Mouse (Mus musculus) neural tube, embryonic 14.5 days (tissue): Measurements from ENCODE around the gene Glipr1. TPM values are rescaled to one million over a fixed set of nuclear protein-coding genes. Genes with fewer than 3 reads are reported as not detected.

Experiments used
- ATAC-seq: fragments of 200-750 bp; cut with Nextera tagmentation; 2 replicates; pipeline ENCODE4 v1.8.0; 2017; ENCODE audit warnings: low read depth, mild to moderate bottlenecking, moderate TSS enrichment, moderate library complexity
- H3K27ac ChIP-seq: fragments of 300-500 bp; sonication (generic); 2 replicates; pipeline ENCODE4 v1.5.1; 2014; ENCODE audit warnings: low read depth, mild to moderate bottlenecking, control low read depth, low read length, moderate library complexity, mixed read lengths
- H3K27me3 ChIP-seq: fragments of 300-500 bp; sonication (generic); 2 replicates; pipeline ENCODE4 v1.6.1; 2014; ENCODE audit warnings: low read length; ENCODE audit not compliant: control insufficient read depth, insufficient read depth
- H3K36me3 ChIP-seq: fragments of 300-500 bp; sonication (generic); 2 replicates; pipeline ENCODE4 v1.6.1; 2014; ENCODE audit warnings: low read length, mixed read lengths; ENCODE audit not compliant: control insufficient read depth, insufficient read depth
- H3K4me1 ChIP-seq: fragments of 300-500 bp; sonication (generic); 2 replicates; pipeline ENCODE4 v1.6.1; 2014; ENCODE audit warnings: low read length; ENCODE audit not compliant: control insufficient read depth, insufficient read depth
- H3K4me2 ChIP-seq: fragments of 300-500 bp; sonication (generic); 2 replicates; pipeline ENCODE4 v1.6.1; 2014; ENCODE audit warnings: mild to moderate bottlenecking, low read depth, low read length, control low read depth
- H3K4me3 ChIP-seq: fragments of 300-500 bp; sonication (generic); 2 replicates; pipeline ENCODE4 v1.5.1; 2014; ENCODE audit warnings: low read depth, low read length, control low read depth, mixed read lengths
- H3K9ac ChIP-seq: fragments of 300-500 bp; sonication (generic); replicated peaks from 2 replicates; pipeline ENCODE4 v1.6.1; 2014; ENCODE audit warnings: low read depth, mild to moderate bottlenecking, control low read depth, low read length, mixed read lengths
- H3K9me3 ChIP-seq: fragments of 300-500 bp; sonication (generic); 2 replicates; pipeline ENCODE4 v1.6.1; 2016; ENCODE audit warnings: low read length; ENCODE audit not compliant: control insufficient read depth
- WGBS: fragments of 180-500 bp; shearing (Covaris S2); extraction: QIAGEN DNeasy Blood & Tissue Kit; methylation state at CpG from one replicate; pipeline ENCODE4 v1.1.7; 2014; 5-methylcytosine and 5-hydroxymethylcytosine counted together
- polyA plus RNA-seq: library from polyadenylated mRNA; unstranded; fragments of >200 nt; fragmentation: Nextera tagmentation; extraction: Ambion mirVana; gene quantifications from 2 replicates; pipeline ENCODE4 v1.2.1, GENCODE M21; 2014

Gene Glipr1
- polyA plus RNA-seq, 1 experiment from 2014 or later: 0.91 TPM

DNA sequence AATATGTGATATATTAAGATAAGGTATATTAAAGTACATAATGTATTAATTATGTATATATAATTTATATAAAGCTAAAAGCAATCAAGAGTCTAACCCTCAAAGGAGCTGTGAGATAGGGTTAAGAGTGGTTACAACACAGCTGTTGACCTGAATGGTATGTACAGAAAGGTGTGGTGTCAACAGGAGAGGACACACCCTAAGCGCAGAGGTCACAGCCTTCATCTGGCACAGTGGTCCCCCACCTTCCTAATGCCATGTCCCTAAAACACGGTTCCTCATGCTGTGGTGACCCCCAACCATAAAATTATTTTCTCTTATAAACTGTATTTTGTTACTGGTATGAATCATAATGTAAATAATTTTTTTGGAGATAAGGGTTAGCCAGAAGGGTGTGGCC is 1.1 kb downstream of the Glipr1 start:
- Histone ChIP-seq H3K4me2 (no peak overlapping the region), H3K4me1 (no peaks in the 10 kb centered on the region), H3K9ac (no peak overlapping the region), H3K27ac (no peak overlapping the region), H3K36me3 (no peaks in the 10 kb centered on the region), H3K27me3 (no peaks in the 10 kb centered on the region), H3K9me3 (no peaks in the 10 kb centered on the region), H3K4me3 (no peak overlapping the region)
- ATAC-seq: no peak
- 92% methylated on average over 2 of the region's 2 CpGs for WGBS

DNA sequence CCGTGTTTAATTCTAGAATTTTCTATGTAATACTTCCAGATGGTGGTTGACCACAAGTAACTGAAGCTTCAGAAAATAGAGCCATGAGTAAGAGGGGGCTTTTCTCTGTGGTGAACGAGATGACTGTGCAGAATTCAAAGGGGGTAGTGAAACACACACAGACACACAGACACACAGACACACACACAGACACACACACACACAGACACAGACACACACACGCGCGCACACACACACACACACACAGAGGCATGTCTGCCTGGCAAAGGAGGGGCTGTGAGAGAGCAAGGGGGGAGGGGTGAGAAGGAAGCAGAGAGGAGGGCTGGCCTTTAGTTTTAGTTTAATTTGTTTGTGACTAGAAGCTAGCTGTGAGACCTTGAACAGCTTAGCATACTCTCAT is 1.9 kb downstream of the Glipr1 start:
- WGBS: 93% methylated on average over 5 of the region's 5 CpGs
- ATAC-seq: no peak
- H3K4me2 ChIP-seq: no peak overlapping the region

DNA sequence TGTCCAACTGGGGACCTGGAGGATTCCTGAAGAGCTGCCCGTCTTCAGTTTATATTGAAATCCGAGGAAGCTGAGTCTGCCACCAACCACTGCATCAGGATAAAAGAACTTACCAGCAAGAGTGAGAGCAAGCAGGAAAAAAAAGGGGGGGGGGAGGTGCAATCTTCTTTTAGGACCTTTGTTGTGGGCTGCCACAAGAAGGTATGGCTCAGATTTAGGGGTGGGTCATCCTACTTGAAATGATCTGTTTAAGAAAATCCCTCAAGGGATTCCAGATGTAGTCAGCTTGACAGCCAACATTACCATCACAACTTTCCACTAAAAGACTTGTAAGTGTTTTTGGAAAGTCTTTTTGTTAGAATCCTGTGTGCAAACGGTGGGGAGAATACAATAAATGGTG is 2.7 kb downstream of the Glipr1 start:
- no peak overlapping the region for H3K9ac ChIP-seq
- 68% methylated on average over 3 of the region's 3 CpGs for WGBS
- H3K27me3 ChIP-seq: no peaks in the 10 kb centered on the region
- no peaks in the 10 kb centered on the region for H3K9me3 ChIP-seq
- no peaks in the 10 kb centered on the region for H3K36me3 ChIP-seq
- no peak overlapping the region for H3K4me2 ChIP-seq
- no peak overlapping the region for H3K4me3 ChIP-seq
- H3K27ac ChIP-seq: no peak overlapping the region
- no peak for ATAC-seq
- H3K4me1 ChIP-seq: no peaks in the 10 kb centered on the region

More for the DNA sequence above, 1.9 kb downstream of the Glipr1 start:
- H3K9ac ChIP-seq: no peak overlapping the region
- no peak overlapping the region for H3K27ac ChIP-seq
- no peak overlapping the region for H3K4me3 ChIP-seq
- no peaks in the 10 kb centered on the region for H3K4me1 ChIP-seq
- H3K36me3 ChIP-seq: no peaks in the 10 kb centered on the region
- H3K27me3 ChIP-seq: no peaks in the 10 kb centered on the region
- H3K9me3 ChIP-seq: no peaks in the 10 kb centered on the region

DNA sequence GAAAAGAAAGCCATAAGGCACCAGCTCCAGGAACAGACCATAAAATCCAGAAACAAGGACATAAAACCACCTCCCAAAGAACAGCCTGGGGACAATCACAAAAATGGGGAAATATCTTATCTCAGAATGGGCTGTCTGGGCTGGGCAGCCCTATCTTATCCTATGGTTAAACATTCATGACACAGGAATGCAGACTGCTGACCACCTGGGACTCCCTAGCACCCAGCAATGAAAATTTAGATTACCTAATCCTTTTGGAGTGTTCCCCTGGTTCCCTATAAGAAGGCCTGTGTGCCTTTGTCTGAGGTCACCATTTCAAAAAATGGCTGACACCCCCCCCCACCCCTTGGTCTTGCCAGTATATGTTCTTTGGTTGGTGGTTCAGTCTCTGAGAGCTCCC is 4.8 kb downstream of the Glipr1 start:
- no peak for ATAC-seq
- no peaks in the 10 kb centered on the region for H3K4me1 ChIP-seq
- H3K4me3 ChIP-seq: no peak overlapping the region

DNA sequence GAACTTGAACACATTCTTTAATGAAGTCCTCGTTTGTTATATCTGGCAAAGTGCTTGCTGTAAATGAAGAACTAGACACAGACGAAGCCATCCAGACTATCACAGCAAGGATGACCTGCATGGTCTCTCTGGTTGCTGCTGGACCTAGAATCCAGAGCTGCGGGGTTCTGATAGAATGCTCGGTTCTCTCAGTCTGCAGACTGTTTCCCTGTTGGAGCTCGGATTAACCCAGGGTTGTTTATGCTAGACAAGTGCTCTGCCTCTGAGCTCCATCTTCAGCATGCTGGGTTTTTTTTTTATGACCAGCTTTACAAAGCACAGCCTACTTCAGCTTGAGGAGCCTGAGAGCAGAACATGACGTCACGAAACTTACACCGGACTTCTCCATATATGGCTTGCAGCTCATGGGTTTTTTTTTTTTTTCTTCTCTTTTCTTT is 5.5 kb downstream of the Glipr1 start:
- 79% methylated on average over 8 of the region's 8 CpGs for WGBS
- H3K36me3 ChIP-seq: no peaks in the 10 kb centered on the region
- H3K4me3 ChIP-seq: no peak overlapping the region
- no peak overlapping the region for H3K4me2 ChIP-seq
- no peaks in the 10 kb centered on the region for H3K27me3 ChIP-seq
- H3K27ac ChIP-seq: no peak overlapping the region
- no peak overlapping the region for H3K9ac ChIP-seq
- no peaks in the 10 kb centered on the region for H3K4me1 ChIP-seq
- no peak for ATAC-seq
- no peaks in the 10 kb centered on the region for H3K9me3 ChIP-seq

More for the DNA sequence above, 4.8 kb downstream of the Glipr1 start:
- no peak overlapping the region for H3K27ac ChIP-seq
- no peaks in the 10 kb centered on the region for H3K36me3 ChIP-seq
- no peak overlapping the region for H3K9ac ChIP-seq
- no peaks in the 10 kb centered on the region for H3K9me3 ChIP-seq
- H3K27me3 ChIP-seq: no peaks in the 10 kb centered on the region
- H3K4me2 ChIP-seq: no peak overlapping the region

DNA sequence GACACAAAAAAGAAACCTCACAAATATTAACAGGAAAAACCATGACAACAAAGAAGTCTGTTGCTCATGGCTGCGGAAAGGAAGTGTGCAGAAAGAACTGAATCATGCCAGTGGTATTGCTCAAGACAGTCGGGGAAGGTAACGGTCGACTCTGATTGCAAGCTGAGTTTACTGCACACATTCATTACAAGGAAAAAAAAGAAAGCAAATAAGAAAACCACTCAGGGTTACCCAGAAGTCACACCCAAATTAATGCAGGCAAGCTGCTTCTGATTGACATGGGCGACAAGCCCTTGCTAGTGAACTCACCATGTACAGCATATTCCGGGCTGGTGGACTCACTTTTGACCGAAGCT is 5.9 kb downstream of the Glipr1 start:
- H3K9me3 ChIP-seq: no peaks in the 10 kb centered on the region
- no peaks in the 10 kb centered on the region for H3K36me3 ChIP-seq
- no peak overlapping the region for H3K4me3 ChIP-seq
- H3K4me1 ChIP-seq: no peaks in the 10 kb centered on the region
- ATAC-seq: no peak
- no peak overlapping the region for H3K9ac ChIP-seq
- 98% methylated on average over 7 of the region's 7 CpGs for WGBS
- no peaks in the 10 kb centered on the region for H3K27me3 ChIP-seq
- H3K4me2 ChIP-seq: no peak overlapping the region
- H3K27ac ChIP-seq: no peak overlapping the region

DNA sequence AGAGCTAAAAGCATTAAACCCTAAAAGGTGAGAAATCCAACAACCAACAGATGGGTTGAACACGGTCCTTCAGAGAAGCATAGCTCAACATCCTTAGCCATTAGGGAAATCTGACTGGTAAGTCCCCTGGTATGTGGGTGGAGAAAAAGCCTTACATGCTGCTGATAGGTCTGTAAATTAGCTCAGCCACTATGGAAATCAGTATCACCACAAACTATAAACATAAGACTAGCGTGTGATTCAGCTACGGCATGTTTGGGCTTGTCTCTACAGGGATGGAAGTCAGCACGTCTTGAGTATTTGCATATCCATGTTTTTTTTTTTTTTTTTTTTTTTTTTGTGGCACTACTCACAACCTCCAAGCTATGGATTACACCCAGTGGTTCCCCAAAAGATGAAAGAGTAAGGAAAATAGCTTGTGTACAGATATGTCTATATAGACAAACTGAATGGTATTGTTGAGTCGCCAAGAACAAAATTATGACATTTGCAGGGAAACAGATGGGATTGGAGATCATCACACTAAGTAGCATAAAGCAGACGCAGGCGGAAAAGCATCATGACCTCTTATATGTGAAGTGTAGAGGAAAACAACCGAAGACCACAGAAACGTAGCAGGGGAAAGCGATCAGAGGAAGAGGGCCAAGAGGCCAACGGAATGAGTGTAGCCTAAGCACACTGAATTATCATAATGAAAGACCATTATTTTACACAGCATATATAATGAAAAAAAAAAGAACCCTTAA is 6.5 kb downstream of the Glipr1 start:
- whole genome bisulfite sequencing: 93% methylated on average over 11 of the region's 11 CpGs
- no peak overlapping the region for H3K9ac ChIP-seq
- H3K9me3 ChIP-seq: no peaks in the 10 kb centered on the region
- H3K4me1 ChIP-seq: no peaks in the 10 kb centered on the region
- H3K4me2 ChIP-seq: no peak overlapping the region
- no peaks in the 10 kb centered on the region for H3K27me3 ChIP-seq
- H3K27ac ChIP-seq: no peak overlapping the region
- no peak for ATAC-seq
- H3K4me3 ChIP-seq: no peak overlapping the region
- H3K36me3 ChIP-seq: no peaks in the 10 kb centered on the region

DNA sequence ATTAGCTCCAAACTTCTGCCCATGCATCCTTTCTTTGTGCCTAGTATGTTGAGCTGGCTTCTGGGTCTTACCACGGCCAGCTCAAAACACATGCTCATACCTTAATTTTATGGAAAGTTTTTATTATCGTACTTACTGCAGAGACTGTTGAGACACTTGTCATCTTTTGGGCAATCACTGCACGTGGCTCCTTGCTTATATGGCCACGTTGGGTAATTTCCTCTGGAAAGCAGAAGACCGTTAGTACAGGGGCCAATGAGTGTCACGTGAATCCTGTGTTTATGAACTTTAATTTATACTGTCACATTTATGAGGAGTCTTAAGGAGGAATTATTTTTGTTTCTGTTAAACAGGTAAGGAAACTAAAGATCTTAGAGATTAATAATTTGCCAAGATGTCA is 16.0 kb downstream of the Glipr1 start:
- 95% methylated on average over 6 of the region's 6 CpGs for WGBS

DNA sequence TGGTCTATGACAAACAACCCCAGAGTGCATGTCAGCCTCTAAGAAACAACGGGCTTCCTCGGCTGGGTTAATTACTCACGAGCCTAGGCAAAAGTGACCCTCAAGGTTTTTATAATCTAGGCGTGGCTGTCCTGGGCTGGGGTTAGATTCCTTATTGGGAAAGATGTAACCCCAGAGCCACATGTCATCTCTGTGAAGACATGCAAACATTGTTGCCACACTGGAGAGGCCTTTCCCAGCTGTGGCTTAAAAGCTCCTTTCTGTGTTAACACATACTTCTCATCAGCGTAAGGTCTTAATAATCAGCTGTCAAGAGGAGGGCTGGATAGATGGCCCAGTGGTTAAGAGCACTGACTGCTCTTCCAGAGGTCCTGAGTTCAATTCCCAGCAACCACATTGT is 19.4 kb downstream of the Glipr1 start:
- Histone ChIP-seq H3K27ac (no peak overlapping the region), H3K9ac (no peak overlapping the region), H3K4me3 (no peak overlapping the region), H3K36me3 (peaks cover 45% of the 10 kb centered on the region), H3K27me3 (no peaks in the 10 kb centered on the region), H3K4me2 (no peak overlapping the region), H3K9me3 (no peaks in the 10 kb centered on the region), H3K4me1 (no peaks in the 10 kb centered on the region)
- ATAC-seq: no peak
- WGBS: 89% methylated on average over 5 of the region's 5 CpGs

More for the DNA sequence above, 16.0 kb downstream of the Glipr1 start:
- Histone ChIP-seq H3K9ac (no peak overlapping the region), H3K27ac (no peak overlapping the region), H3K4me1 (no peaks in the 10 kb centered on the region), H3K4me3 (no peak overlapping the region), H3K27me3 (no peaks in the 10 kb centered on the region), H3K9me3 (no peaks in the 10 kb centered on the region), H3K36me3 (peaks cover 33% of the 10 kb centered on the region), H3K4me2 (no peak overlapping the region)
- no peak for ATAC-seq
